Mouse (Mus musculus) neural tube, embryonic 14.5 days (tissue): ENCODE results near the gene Gpr152. TPM values are rescaled to one million over a fixed set of nuclear protein-coding genes. Genes with fewer than 3 reads are reported as not detected.

ENCODE experiments used
- ATAC-seq: fragments of 200-750 bp; cut with Nextera tagmentation; 2 replicates; pipeline ENCODE4 v1.8.0; 2017; ENCODE audit warnings: low read depth, mild to moderate bottlenecking, moderate TSS enrichment, moderate library complexity
- H3K27ac ChIP-seq: fragments of 300-500 bp; sonication (generic); 2 replicates; pipeline ENCODE4 v1.5.1; 2014; ENCODE audit warnings: low read depth, mild to moderate bottlenecking, control low read depth, low read length, moderate library complexity, mixed read lengths
- H3K27me3 ChIP-seq: fragments of 300-500 bp; sonication (generic); 2 replicates; pipeline ENCODE4 v1.6.1; 2014; ENCODE audit warnings: low read length; ENCODE audit not compliant: control insufficient read depth, insufficient read depth
- H3K36me3 ChIP-seq: fragments of 300-500 bp; sonication (generic); 2 replicates; pipeline ENCODE4 v1.6.1; 2014; ENCODE audit warnings: low read length, mixed read lengths; ENCODE audit not compliant: control insufficient read depth, insufficient read depth
- H3K4me1 ChIP-seq: fragments of 300-500 bp; sonication (generic); 2 replicates; pipeline ENCODE4 v1.6.1; 2014; ENCODE audit warnings: low read length; ENCODE audit not compliant: control insufficient read depth, insufficient read depth
- H3K4me2 ChIP-seq: fragments of 300-500 bp; sonication (generic); 2 replicates; pipeline ENCODE4 v1.6.1; 2014; ENCODE audit warnings: mild to moderate bottlenecking, low read depth, low read length, control low read depth
- H3K4me3 ChIP-seq: fragments of 300-500 bp; sonication (generic); 2 replicates; pipeline ENCODE4 v1.5.1; 2014; ENCODE audit warnings: low read depth, low read length, control low read depth, mixed read lengths
- H3K9ac ChIP-seq: fragments of 300-500 bp; sonication (generic); replicated peaks from 2 replicates; pipeline ENCODE4 v1.6.1; 2014; ENCODE audit warnings: low read depth, mild to moderate bottlenecking, control low read depth, low read length, mixed read lengths
- H3K9me3 ChIP-seq: fragments of 300-500 bp; sonication (generic); 2 replicates; pipeline ENCODE4 v1.6.1; 2016; ENCODE audit warnings: low read length; ENCODE audit not compliant: control insufficient read depth
- WGBS: fragments of 180-500 bp; shearing (Covaris S2); extraction: QIAGEN DNeasy Blood & Tissue Kit; methylation state at CpG from one replicate; pipeline ENCODE4 v1.1.7; 2014; 5-methylcytosine and 5-hydroxymethylcytosine counted together
- polyA plus RNA-seq: library from polyadenylated mRNA; unstranded; fragments of >200 nt; fragmentation: Nextera tagmentation; extraction: Ambion mirVana; gene quantifications from 2 replicates; pipeline ENCODE4 v1.2.1, GENCODE M21; 2014

The Gpr152 gene
- polyA plus RNA-seq, 1 experiment from 2014 or later: not detected

DNA sequence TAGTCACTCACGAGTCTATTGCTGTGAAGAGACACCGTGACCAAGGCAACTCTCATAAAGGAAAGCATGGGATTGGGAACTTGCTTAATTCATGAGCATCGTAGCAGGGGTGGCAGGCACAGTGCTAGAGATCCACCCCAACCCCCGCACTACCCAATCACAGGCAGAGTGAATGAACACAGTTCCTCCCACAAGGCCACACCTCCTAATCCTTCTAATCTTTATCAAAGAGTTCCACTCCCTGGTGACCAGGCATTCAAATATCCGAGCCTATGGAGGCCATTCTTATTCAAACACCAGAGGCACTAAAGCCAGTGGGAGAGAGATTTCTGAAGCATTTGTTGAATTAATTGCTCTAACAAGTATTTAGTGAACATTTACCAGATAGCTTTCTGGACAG is 6.3 kb downstream of the Gpr152 start:
- Histone ChIP-seq H3K27me3 (no peaks in the 10 kb centered on the region), H3K36me3 (peaks cover 6% of the 10 kb centered on the region; the same call in 1 of the 2 replicates), H3K4me1 (peaks cover 20% of the 10 kb centered on the region), H3K9me3 (no peaks in the 10 kb centered on the region), H3K9ac (no peak overlapping the region), H3K4me2 (no peak overlapping the region), H3K27ac (no peak overlapping the region), H3K4me3 (no peak overlapping the region)
- ATAC-seq: no peak
- WGBS: 88% methylated on average over 5 of the region's 5 CpGs

- 64% methylated on average over 12 of the region's 12 CpGs for WGBS
- peaks cover 11% of the 10 kb centered on the region; the same call in 1 of the 2 replicates for H3K36me3 ChIP-seq
- no peaks in the 10 kb centered on the region for H3K27me3 ChIP-seq
- H3K4me1 ChIP-seq: peaks cover 20% of the 10 kb centered on the region
- no peak overlapping the region for H3K9ac ChIP-seq
- H3K27ac ChIP-seq: no peak overlapping the region
- H3K4me3 ChIP-seq: no peak overlapping the region
- H3K9me3 ChIP-seq: no peaks in the 10 kb centered on the region
- no peak for ATAC-seq
- H3K4me2 ChIP-seq: no peak overlapping the region
These were observed 6.9 kb downstream of the Gpr152 start for GRCm38 (mm10) chr19:4146366-4147021.

- Histone ChIP-seq H3K36me3 (peaks cover 12% of the 10 kb centered on the region; the same call in 1 of the 2 replicates), H3K4me3 (no peak overlapping the region), H3K27ac (no peak overlapping the region), H3K9me3 (no peaks in the 10 kb centered on the region), H3K4me1 (peaks cover 20% of the 10 kb centered on the region), H3K27me3 (no peaks in the 10 kb centered on the region), H3K9ac (no peak overlapping the region), H3K4me2 (no peak overlapping the region)
- no peak for ATAC-seq
- WGBS: 51% methylated on average over 3 of the region's 3 CpGs
These were observed 7.4 kb downstream of the Gpr152 start for GRCm38 (mm10) chr19:4147022-4147405.

GRCm38 (mm10) chr19:4147782-4148490 is 8.3 kb downstream of the Gpr152 start:
- Histone ChIP-seq H3K36me3 (peaks cover 12% of the 10 kb centered on the region; the same call in 1 of the 2 replicates), H3K27me3 (no peaks in the 10 kb centered on the region), H3K27ac (peak overlapping the region; percentile 67; the same call in 1 of the 2 replicates), H3K4me2 (peak overlapping the region; percentile 89), H3K9ac (peak overlapping the region; percentile 76), H3K4me1 (peaks cover 20% of the 10 kb centered on the region), H3K4me3 (peak overlapping the region; percentile 90), H3K9me3 (no peaks in the 10 kb centered on the region)
- 35% methylated on average over 9 of the region's 9 CpGs for WGBS
- peak; percentile 35 for ATAC-seq

- peak; percentile 95 for ATAC-seq
- 1% methylated on average over 29 of the region's 33 CpGs for WGBS
- H3K27ac ChIP-seq: peak within 1 kb of the TSS; percentile 67
- no peaks in the 10 kb centered on the region for H3K27me3 ChIP-seq
- H3K9ac ChIP-seq: peak within 1 kb of the TSS; percentile 76
- H3K4me1 ChIP-seq: peaks cover 20% of the 10 kb centered on the region
- peak within 1 kb of the TSS; percentile 89 for H3K4me2 ChIP-seq
- H3K9me3 ChIP-seq: no peaks in the 10 kb centered on the region
- peak within 1 kb of the TSS; percentile 90 for H3K4me3 ChIP-seq
- peaks cover 12% of the 10 kb centered on the region; the same call in 1 of the 2 replicates for H3K36me3 ChIP-seq
These were observed 8.9 kb downstream of the Gpr152 start, which contains the start of gene Coro1b for GRCm38 (mm10) chr19:4148491-4148806. Gene Coro1b, plus strand, starts transcription at chr19:4148619.

DNA sequence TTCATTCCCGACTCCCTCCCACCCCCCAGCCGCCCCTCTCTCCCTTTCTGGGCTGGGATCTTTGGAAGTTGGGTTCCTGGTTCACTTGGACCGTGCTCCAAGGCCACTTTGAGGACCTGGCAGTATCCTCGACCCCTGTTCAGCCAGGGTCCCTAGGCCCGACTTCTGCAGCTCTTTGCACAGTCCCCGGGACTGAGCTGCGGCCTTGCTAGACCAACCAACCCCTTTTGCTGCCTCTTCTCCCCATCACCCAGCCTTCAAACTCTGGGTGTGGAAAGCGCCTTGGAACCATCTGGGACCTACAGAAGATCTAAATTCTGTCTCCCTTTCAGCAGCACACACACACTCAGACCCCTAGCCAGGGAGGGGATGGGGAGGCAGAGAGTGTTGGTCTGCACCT is 9.2 kb downstream of the Gpr152 start:
- WGBS: 6% methylated on average over 8 of the region's 8 CpGs
- Histone ChIP-seq H3K27me3 (no peaks in the 10 kb centered on the region), H3K4me2 (peak overlapping the region; percentile 89), H3K9me3 (no peaks in the 10 kb centered on the region), H3K9ac (peak overlapping the region; percentile 76), H3K27ac (peak overlapping the region; percentile 67), H3K4me3 (peak overlapping the region; percentile 90), H3K36me3 (peaks cover 12% of the 10 kb centered on the region; the same call in 1 of the 2 replicates), H3K4me1 (peaks cover 20% of the 10 kb centered on the region)
- ATAC-seq: peak; percentile 15

- no peak for ATAC-seq
- WGBS: 89% methylated on average over 11 of the region's 11 CpGs
These were observed 9.7 kb downstream of the Gpr152 start for GRCm38 (mm10) chr19:4149283-4149682.

DNA sequence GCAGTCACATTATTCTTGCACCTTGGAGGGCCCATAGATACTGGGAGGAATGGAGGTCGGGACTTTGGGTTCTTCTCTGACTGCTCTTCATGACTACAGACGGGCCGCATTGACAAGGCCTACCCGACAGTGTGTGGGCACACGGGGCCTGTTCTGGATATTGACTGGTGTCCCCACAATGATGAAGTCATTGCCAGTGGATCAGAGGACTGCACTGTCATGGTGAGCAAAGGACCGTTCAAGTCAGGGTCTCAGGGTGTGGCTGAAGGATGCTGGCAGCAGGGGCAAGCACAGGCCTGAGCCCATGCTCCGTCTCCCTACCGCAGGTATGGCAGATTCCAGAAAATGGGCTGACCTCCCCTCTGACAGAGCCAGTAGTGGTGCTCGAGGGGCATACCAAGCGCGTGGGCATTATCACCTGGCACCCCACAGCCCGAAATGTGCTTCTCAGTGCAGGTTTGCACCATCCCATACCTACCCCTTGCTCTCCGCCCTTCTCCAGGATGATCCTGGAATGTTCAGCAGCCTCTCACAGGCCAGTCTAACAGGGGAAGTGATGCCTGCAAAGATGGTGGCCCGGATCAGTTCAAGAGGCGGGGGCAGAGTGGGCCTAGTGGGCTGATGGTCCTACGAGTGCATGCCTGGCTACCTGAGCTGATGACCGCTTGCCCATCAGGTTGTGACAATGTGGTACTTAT is 10.3 kb downstream of the Gpr152 start:
- Histone ChIP-seq H3K4me3 (no peak overlapping the region), H3K4me1 (peaks cover 20% of the 10 kb centered on the region), H3K9ac (no peak overlapping the region; the same call in 1 of the 2 replicates), H3K27me3 (no peaks in the 10 kb centered on the region), H3K36me3 (peaks cover 12% of the 10 kb centered on the region; the same call in 1 of the 2 replicates), H3K9me3 (no peaks in the 10 kb centered on the region), H3K27ac (no peak overlapping the region), H3K4me2 (peak overlapping the region; percentile 89)
- no peak for ATAC-seq
- 96% methylated on average over 17 of the region's 17 CpGs for WGBS

More at GRCm38 (mm10) chr19:4149283-4149682, 9.7 kb downstream of the Gpr152 start:
- no peaks in the 10 kb centered on the region for H3K9me3 ChIP-seq
- peaks cover 12% of the 10 kb centered on the region; the same call in 1 of the 2 replicates for H3K36me3 ChIP-seq
- peak overlapping the region; percentile 89 for H3K4me2 ChIP-seq
- peak overlapping the region; percentile 90 for H3K4me3 ChIP-seq
- H3K9ac ChIP-seq: no peak overlapping the region; the same call in 1 of the 2 replicates
- H3K27ac ChIP-seq: no peak overlapping the region
- H3K4me1 ChIP-seq: peaks cover 20% of the 10 kb centered on the region
- H3K27me3 ChIP-seq: no peaks in the 10 kb centered on the region
